Mouse (Mus musculus) T-helper 17 cell (primary cell): ENCODE measurements at regions not wholly inside any gene's neighbourhood (a gene's known extent, or its start where the extent isn't known, plus 50 kb on each side); places are given as distances from the start of the nearest gene placed in this dataset.

Source experiments
- in situ Hi-C, 2 experiments: fragments of 300-600 bp; cut with MboI, MseI; formaldehyde crosslinking; loops; 1 replicate in 1 of 2; 2 replicates in 1 of 2; pipeline ENCODE4 v1.15.1; 2025; ENCODE audit warnings: high pct_unique_total_duplicates in 2 of 2

- in situ Hi-C loops, result no loop called here
Measured at GRCm38 (mm10) chr17:89592826-89593225, 317.4 kb downstream of the Gm10184 start.

GRCm38 (mm10) chr17:89559506-89559905 is 350.7 kb downstream of the Gm10184 start:
- in situ Hi-C loops, result no loop called here

GRCm38 (mm10) chr17:89554754-89555153 is 354.3 kb upstream of the Fshr start:
- in situ Hi-C loops, result no loop called here

- in situ Hi-C loops, result no loop called here
Measured at GRCm38 (mm10) chr17:89553597-89553996, 353.1 kb upstream of the Fshr start.

- in situ Hi-C loops, result no loop called here
Measured at GRCm38 (mm10) chr17:89550758-89551157, 350.3 kb upstream of the Fshr start.

GRCm38 (mm10) chr17:89521912-89522311 is 321.4 kb upstream of the Fshr start:
- in situ Hi-C loops, result no loop called here

- in situ Hi-C loops, result no loop called here
Measured at GRCm38 (mm10) chr17:89519413-89519812, 318.9 kb upstream of the Fshr start.

GRCm38 (mm10) chr17:89505288-89505687 is 304.8 kb upstream of the Fshr start:
- in situ Hi-C loops, result no loop called here

GRCm38 (mm10) chr17:89493547-89493946 is 293.1 kb upstream of the Fshr start:
- in situ Hi-C loops, result loop anchor here in 1 of 2 experiments (10.0 kb wide), 1 partner anchor 639 kb away; no protein-coding TSS in a partner anchor

GRCm38 (mm10) chr17:89466486-89466885 is 266.0 kb upstream of the Fshr start:
- in situ Hi-C loops, result no loop called here

GRCm38 (mm10) chr17:89465883-89466282 is 265.4 kb upstream of the Fshr start:
- in situ Hi-C loops, result no loop called here

GRCm38 (mm10) chr17:89460438-89460837 is 260.0 kb upstream of the Fshr start:
- in situ Hi-C loops, result no loop called here

- in situ Hi-C loops, result no loop called here
Measured at GRCm38 (mm10) chr17:89454301-89454700, 253.8 kb upstream of the Fshr start.

GRCm38 (mm10) chr17:89450724-89451123 is 250.2 kb upstream of the Fshr start:
- in situ Hi-C loops, result no loop called here

GRCm38 (mm10) chr17:89449391-89449790 is 248.9 kb upstream of the Fshr start:
- in situ Hi-C loops, result no loop called here

- in situ Hi-C loops, result no loop called here
Measured at GRCm38 (mm10) chr17:89434288-89434687, 233.8 kb upstream of the Fshr start.

- in situ Hi-C loops, result no loop called here
Measured at GRCm38 (mm10) chr17:89410026-89410425, 209.6 kb upstream of the Fshr start.

GRCm38 (mm10) chr17:89405589-89405988 is 205.1 kb upstream of the Fshr start:
- in situ Hi-C loops, result no loop called here

GRCm38 (mm10) chr17:89357241-89357640 is 156.8 kb upstream of the Fshr start:
- in situ Hi-C loops, result no loop called here

- in situ Hi-C loops, result no loop called here
Measured at GRCm38 (mm10) chr17:89340497-89341205, 140.2 kb upstream of the Fshr start.

GRCm38 (mm10) chr17:89319602-89320288 is 119.3 kb upstream of the Fshr start:
- in situ Hi-C loops, result no loop called here

- in situ Hi-C loops, result no loop called here
Measured at GRCm38 (mm10) chr17:89318356-89318755, 117.9 kb upstream of the Fshr start.

- in situ Hi-C loops, result no loop called here
Measured at GRCm38 (mm10) chr17:89311133-89311532, 110.7 kb upstream of the Fshr start.
